Mouse (Mus musculus) stomach, embryonic 14.5 days (tissue): ENCODE data around the gene Cecr2. TPM values are rescaled to one million over a fixed set of nuclear protein-coding genes. Genes with fewer than 3 reads are reported as not detected.

ENCODE experiments used
- ATAC-seq: fragments of 200-750 bp; cut with Nextera tagmentation; 2 replicates; pipeline ENCODE4 v1.8.0; 2017; ENCODE audit warnings: low read depth, moderate TSS enrichment; ENCODE audit not compliant: insufficient number of reproducible peaks, insufficient read depth, low FRiP score
- H3K27ac ChIP-seq: fragments of 300-500 bp; sonication (generic); 2 replicates; pipeline ENCODE4 v1.5.1; 2014; ENCODE audit warnings: mild to moderate bottlenecking, low read length, moderate library complexity, mixed read lengths
- H3K27me3 ChIP-seq: fragments of 300-500 bp; sonication (generic); 2 replicates; pipeline ENCODE4 v1.6.1; 2014; ENCODE audit warnings: low read length, control low read depth, mixed read lengths; ENCODE audit not compliant: control insufficient read depth, insufficient read depth
- H3K36me3 ChIP-seq: fragments of 300-500 bp; sonication (generic); 2 replicates; pipeline ENCODE4 v1.6.1; 2014; ENCODE audit warnings: mild to moderate bottlenecking, control low read depth, low read length, moderate library complexity, mixed read lengths; ENCODE audit not compliant: control insufficient read depth, insufficient read depth
- H3K4me1 ChIP-seq: fragments of 300-500 bp; sonication (generic); 2 replicates; pipeline ENCODE4 v1.6.1; 2014; ENCODE audit warnings: low read length, control low read depth, mixed read lengths; ENCODE audit not compliant: control insufficient read depth, insufficient read depth
- H3K4me2 ChIP-seq: fragments of 300-500 bp; sonication (generic); replicated peaks from 2 replicates; pipeline ENCODE4 v1.6.1; 2014; ENCODE audit warnings: low read depth, low read length, control low read depth
- H3K4me3 ChIP-seq: fragments of 300-500 bp; sonication (generic); 2 replicates; pipeline ENCODE4 v1.5.1; 2014; ENCODE audit warnings: low read depth, low read length, control low read depth
- H3K9ac ChIP-seq: fragments of 300-500 bp; sonication (generic); replicated peaks from 2 replicates; pipeline ENCODE4 v1.6.1; 2014; ENCODE audit warnings: low read depth, mild to moderate bottlenecking, control low read depth, low read length, moderate library complexity, mixed read lengths
- H3K9me3 ChIP-seq: fragments of 300-500 bp; sonication (generic); 2 replicates; pipeline ENCODE4 v1.6.1; 2016; ENCODE audit warnings: low read depth, low read length, control low read depth; ENCODE audit not compliant: control insufficient read depth
- WGBS: fragments of 180-500 bp; shearing (Covaris S2); extraction: QIAGEN DNeasy Blood & Tissue Kit; methylation state at CpG from one replicate; pipeline ENCODE4 v1.1.7; 2014; 5-methylcytosine and 5-hydroxymethylcytosine counted together
- polyA plus RNA-seq: library from polyadenylated mRNA; unstranded; fragments of >200 nt; fragmentation: Nextera tagmentation; extraction: Ambion mirVana; gene quantifications from 2 replicates; pipeline ENCODE4 v1.2.1, GENCODE M21; 2014

The Cecr2 gene
- polyA plus RNA-seq, 1 experiment from 2014 or later: 3.3 TPM

DNA sequence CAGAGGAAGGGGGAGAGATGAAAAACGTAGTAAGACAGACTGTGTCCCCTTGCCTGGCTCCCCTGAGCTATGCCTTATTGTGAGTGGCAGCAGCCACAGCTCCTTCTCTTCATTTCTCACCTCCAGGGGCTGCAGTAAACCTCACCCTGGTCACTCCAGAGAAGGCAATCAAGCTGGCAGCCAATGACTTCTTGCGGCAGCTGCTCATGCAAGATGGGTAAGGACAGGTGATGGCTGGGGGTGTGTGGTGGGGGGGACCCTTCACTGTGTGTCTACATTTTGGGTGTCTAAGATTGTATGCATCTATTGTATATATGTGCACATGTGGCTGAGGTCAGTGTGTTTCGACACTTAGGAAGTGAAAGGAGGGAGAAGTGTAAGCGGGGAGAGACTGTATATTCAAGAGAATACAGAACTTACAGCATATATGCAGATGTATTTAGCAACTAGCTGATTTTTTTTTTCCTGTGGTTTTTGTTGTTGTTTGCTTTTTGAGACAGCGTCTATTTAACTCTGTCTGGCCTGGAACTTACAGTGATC, 122.0 kb downstream of the Cecr2 start:
- Histone ChIP-seq H3K27me3 (no peaks in the 10 kb centered on the region), H3K27ac (no peak overlapping the region), H3K9ac (no peak overlapping the region), H3K4me1 (no peaks in the 10 kb centered on the region), H3K36me3 (peaks cover 4% of the 10 kb centered on the region), H3K9me3 (no peaks in the 10 kb centered on the region), H3K4me2 (no peak overlapping the region), H3K4me3 (no peak overlapping the region)
- no peak for ATAC-seq
- WGBS: 72% methylated on average over 5 of the region's 5 CpGs

GRCm38 (mm10) chr6:120788904-120789303, 122.7 kb downstream of the Cecr2 start:
- H3K4me1 ChIP-seq: no peaks in the 10 kb centered on the region
- H3K27ac ChIP-seq: no peak overlapping the region
- H3K27me3 ChIP-seq: no peaks in the 10 kb centered on the region
- no peak overlapping the region for H3K4me2 ChIP-seq
- no peaks in the 10 kb centered on the region for H3K9me3 ChIP-seq
- no peak overlapping the region for H3K4me3 ChIP-seq
- no peak overlapping the region for H3K9ac ChIP-seq
- peaks cover 10% of the 10 kb centered on the region for H3K36me3 ChIP-seq
- no peak for ATAC-seq

- Histone ChIP-seq H3K4me3 (no peak overlapping the region), H3K4me2 (no peak overlapping the region), H3K9ac (no peak overlapping the region), H3K9me3 (no peaks in the 10 kb centered on the region), H3K36me3 (peaks cover 21% of the 10 kb centered on the region), H3K27ac (no peak overlapping the region), H3K27me3 (no peaks in the 10 kb centered on the region), H3K4me1 (no peaks in the 10 kb centered on the region)
- no peak for ATAC-seq
- WGBS: 84% methylated on average over 11 of the region's 11 CpGs
Measured at GRCm38 (mm10) chr6:120790153-120790552, 124.0 kb downstream of the Cecr2 start.

DNA sequence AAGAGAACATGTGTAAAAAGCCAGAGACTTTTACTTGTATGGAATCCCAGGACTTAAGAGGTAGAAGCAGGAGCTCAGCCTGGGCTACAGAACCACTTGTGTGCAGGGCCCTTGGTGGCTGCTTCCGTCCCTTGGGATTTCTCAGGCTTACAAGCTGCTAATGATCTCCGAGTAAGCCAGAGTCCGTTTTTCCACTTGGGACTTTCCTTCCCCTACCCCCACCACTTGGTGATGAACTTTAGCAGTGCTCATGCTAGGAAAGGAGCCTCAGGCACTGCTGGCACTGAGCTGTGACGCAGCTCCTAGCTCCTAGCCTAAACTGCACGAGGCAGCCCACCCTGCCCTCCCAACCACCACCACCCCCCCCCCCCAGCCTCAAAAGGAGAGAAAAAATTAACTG, 124.5 kb downstream of the Cecr2 start:
- no peak overlapping the region for H3K4me3 ChIP-seq
- WGBS: 78% methylated on average over 5 of the region's 5 CpGs
- H3K4me1 ChIP-seq: no peaks in the 10 kb centered on the region
- H3K27ac ChIP-seq: no peak overlapping the region
- H3K9me3 ChIP-seq: no peaks in the 10 kb centered on the region
- no peak overlapping the region for H3K4me2 ChIP-seq
- no peak for ATAC-seq
- no peaks in the 10 kb centered on the region for H3K27me3 ChIP-seq
- H3K36me3 ChIP-seq: peaks cover 26% of the 10 kb centered on the region
- H3K9ac ChIP-seq: no peak overlapping the region

- H3K27ac ChIP-seq: no peak overlapping the region
- H3K27me3 ChIP-seq: no peaks in the 10 kb centered on the region
- ATAC-seq: no peak
- no peaks in the 10 kb centered on the region for H3K9me3 ChIP-seq
- H3K9ac ChIP-seq: no peak overlapping the region
- H3K4me3 ChIP-seq: no peak overlapping the region
- H3K4me1 ChIP-seq: no peaks in the 10 kb centered on the region
- H3K36me3 ChIP-seq: peaks cover 41% of the 10 kb centered on the region
- WGBS: 84% methylated on average over 8 of the region's 8 CpGs
- no peak overlapping the region for H3K4me2 ChIP-seq
Measured at GRCm38 (mm10) chr6:120792947-120793346, 126.8 kb downstream of the Cecr2 start.

DNA sequence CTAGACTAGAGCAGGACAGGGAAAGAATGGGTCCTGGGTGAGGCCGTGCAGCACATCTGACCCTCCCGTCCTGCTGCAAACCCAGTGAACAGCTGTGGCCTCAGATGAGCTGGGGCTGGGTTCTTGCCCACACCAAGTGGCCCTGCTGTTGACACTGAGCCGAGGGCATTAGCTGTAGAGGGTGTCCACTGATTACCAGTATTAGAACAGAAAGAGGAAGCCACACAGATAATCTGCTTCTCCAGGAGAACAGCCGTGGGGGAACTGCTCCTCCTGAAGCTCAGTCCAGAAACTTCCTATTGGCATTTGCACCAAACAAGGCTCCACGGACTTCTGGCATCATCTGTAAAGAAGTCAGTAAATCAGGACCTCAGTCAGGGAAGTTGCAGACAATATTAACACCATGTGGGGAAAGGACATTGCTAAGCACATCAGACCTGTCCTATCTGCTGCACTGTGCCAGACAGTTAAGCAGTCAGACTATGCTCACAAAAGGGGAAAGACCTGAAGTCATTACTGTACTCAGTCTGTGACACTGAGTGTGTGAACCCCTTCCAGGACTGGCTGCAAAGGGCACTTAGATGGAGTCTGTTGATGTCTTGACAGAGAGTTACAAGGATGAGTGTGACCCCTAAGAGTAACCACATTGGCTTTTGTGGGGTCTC, 129.4 kb downstream of the Cecr2 start:
- peaks cover 61% of the 10 kb centered on the region for H3K36me3 ChIP-seq
- no peak overlapping the region for H3K4me2 ChIP-seq
- no peak overlapping the region for H3K27ac ChIP-seq
- no peaks in the 10 kb centered on the region for H3K9me3 ChIP-seq
- no peak overlapping the region for H3K4me3 ChIP-seq
- no peaks in the 10 kb centered on the region for H3K27me3 ChIP-seq
- H3K9ac ChIP-seq: no peak overlapping the region
- 80% methylated on average over 5 of the region's 5 CpGs for WGBS
- no peaks in the 10 kb centered on the region for H3K4me1 ChIP-seq
- ATAC-seq: no peak

DNA sequence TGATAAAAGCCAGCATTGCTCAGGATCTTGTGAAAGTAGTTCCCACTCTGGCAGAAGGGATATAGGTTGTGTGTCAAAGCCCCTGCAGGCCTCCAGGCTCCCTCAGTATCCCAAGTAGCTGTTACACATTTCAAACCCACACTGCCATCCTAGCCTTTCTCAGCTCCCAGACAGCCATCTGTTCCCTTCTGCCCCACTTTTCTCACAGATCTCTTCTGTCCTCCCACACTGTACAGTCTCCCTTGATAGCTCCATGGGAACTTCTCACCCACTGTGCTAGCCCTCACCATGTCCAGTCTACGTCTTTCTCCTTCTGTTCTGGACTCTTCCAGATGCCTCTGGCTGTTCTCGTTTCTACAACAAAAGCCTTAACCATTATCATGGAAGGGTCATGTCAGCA, 129.9 kb downstream of the Cecr2 start:
- no peaks in the 10 kb centered on the region for H3K27me3 ChIP-seq
- peaks cover 66% of the 10 kb centered on the region for H3K36me3 ChIP-seq
- no peak overlapping the region for H3K4me3 ChIP-seq
- H3K4me2 ChIP-seq: no peak overlapping the region
- no peaks in the 10 kb centered on the region for H3K4me1 ChIP-seq
- no peaks in the 10 kb centered on the region for H3K9me3 ChIP-seq
- no peak overlapping the region for H3K9ac ChIP-seq
- ATAC-seq: no peak
- 90% methylated on average over 2 of the region's 2 CpGs for WGBS
- H3K27ac ChIP-seq: no peak overlapping the region

DNA sequence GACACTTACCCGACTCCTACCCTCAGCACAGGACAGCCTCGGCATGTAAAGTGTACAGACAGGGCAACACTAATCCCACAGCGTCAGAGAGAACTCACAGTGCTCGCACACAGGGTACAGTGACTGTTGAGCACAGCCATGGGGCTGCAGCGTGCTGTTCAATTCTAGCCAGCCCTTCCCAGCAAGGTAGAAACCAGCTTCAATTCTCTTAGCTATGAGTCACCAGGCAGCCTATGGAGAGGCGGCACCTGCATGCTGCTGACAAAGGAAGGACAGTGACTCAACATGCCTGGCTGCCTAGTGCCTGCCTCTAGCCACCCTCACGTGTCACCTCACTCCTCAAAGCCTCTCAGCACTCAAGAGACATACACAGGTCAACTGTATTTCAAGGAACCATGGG, 131.8 kb downstream of the Cecr2 start:
- Histone ChIP-seq H3K4me2 (no peak overlapping the region), H3K27me3 (no peaks in the 10 kb centered on the region), H3K27ac (peak overlapping the region; percentile 40; the same call in 1 of the 2 replicates), H3K36me3 (peaks cover 75% of the 10 kb centered on the region), H3K9ac (no peak overlapping the region), H3K4me3 (no peak overlapping the region), H3K4me1 (no peaks in the 10 kb centered on the region), H3K9me3 (no peaks in the 10 kb centered on the region)
- ATAC-seq: peak; percentile 47
- 86% methylated on average over 7 of the region's 7 CpGs for whole genome bisulfite sequencing

GRCm38 (mm10) chr6:120798905-120799304, 132.7 kb downstream of the Cecr2 start:
- WGBS: 85% methylated on average over 4 of the region's 4 CpGs
- H3K36me3 ChIP-seq: peaks cover 76% of the 10 kb centered on the region

More at GRCm38 (mm10) chr6:120798905-120799304, 132.7 kb downstream of the Cecr2 start:
- H3K4me3 ChIP-seq: no peak overlapping the region
- no peak overlapping the region for H3K27ac ChIP-seq
- no peaks in the 10 kb centered on the region for H3K9me3 ChIP-seq
- H3K4me2 ChIP-seq: no peak overlapping the region
- H3K4me1 ChIP-seq: no peaks in the 10 kb centered on the region
- ATAC-seq: no peak
- H3K9ac ChIP-seq: no peak overlapping the region
- no peaks in the 10 kb centered on the region for H3K27me3 ChIP-seq
